Mouse (Mus musculus) MN1 (cell line): Measurements from ENCODE around the gene Tnfsf11.

Experiments used
- DNase-seq: peaks from one replicate; pipeline ENCODE4 v3.0.0-alpha.2; 2016; ENCODE audit warnings: low spot score

Tnfsf11 gene

GRCm38 (mm10) chr14:78307286-78308237, at the start of gene Tnfsf11:
TSS of gene Tnfsf11 (minus strand) at chr14:78308043.
- no peak for DNase-seq

DNA sequence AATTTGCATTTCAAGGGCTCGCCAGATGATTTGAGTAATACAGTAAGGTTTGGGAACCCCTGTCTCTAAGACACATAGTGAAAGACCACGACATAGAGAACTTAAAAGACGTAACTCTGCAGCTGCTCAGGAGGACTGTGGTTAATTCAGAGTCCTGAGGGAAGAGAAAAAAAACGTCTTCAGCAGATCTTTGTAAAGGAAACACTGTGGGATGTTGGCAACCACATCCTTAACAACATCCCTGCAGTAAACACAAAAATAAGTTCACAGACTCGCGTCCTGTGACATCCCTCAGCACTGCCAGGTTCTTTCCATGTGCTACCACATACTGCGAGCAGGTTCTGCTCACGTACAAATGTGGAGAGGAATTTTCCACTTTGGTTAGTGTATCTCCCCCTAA, 48.9 kb upstream of the Tnfsf11 start:
- no peak for DNase-seq

DNA sequence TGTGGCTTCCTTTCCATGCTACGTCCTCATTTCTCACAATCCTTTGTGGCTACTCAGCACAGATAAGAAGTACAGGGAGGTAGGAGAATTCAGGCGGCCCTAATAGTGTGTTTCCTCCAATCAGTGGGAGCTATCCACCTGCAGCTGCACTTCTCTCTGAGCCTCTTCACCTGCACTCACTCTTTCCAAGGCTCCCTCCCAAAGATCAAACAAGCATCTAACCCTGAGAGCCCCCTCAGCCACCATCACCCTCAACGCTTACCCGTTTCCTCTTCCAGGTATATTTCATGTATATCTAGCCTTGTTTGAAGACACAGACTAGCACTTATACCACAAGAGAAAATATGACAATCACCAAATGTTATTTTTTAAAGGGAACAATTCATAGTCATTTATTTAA, 47.5 kb upstream of the Tnfsf11 start:
- no peak for DNase-seq

DNA sequence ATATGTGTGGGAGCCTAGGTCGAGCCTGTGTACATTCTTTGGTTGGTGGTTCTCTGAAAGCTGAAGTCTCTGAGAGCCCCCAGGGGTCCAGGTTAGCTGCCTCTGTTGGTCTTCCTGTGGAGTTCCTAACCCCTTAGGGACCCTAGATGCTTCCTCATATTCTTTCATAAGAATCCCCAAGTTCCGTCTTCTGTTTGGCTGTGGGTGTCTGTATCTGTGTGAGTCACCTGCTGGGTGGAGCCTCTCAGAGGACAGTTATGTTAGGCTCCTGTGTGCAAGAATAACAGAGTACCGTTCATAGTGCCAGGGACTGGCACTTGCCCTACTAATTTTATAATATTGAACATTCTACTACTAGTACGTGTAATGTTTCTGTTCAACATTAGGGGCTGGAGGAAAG, 45.0 kb upstream of the Tnfsf11 start:
- DNase-seq = no peak

DNA sequence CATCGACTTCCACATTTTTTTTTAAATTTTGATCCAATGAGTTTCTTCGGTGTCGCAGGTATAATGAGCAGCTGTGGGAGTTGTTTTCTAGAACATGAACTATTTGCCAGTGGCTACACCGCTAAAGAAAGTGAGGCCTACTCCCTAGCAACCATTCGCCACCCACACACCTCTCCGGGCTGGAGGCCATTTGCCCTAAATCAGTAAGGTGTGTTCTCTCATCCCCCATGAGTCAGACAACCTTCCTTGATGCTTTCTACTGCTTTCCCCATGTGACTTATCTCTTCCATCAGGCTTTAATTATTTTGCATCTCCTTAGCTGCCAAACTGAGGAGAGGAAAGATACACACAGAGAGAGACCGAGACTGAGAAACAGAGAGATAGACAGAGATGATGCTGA, 43.7 kb upstream of the Tnfsf11 start:
- DNase-seq = no peak

DNA sequence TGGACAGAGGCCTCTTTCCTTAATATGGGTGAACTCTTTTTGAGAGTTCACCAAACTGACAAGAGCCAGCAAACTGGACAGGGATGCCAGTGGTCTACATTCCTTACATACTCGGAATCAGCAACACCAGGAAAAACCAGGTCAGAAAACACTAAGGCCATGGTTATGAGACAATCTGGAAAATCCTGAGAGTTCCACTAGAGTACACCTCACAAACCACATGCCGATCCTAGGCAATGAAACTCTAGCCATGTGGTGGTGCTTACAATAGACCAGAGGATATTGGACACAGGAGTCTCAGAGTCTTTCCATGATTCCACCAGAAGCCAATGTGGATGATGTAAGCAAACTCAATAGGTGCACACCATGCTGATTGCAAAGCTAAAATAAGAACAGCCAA, 39.9 kb upstream of the Tnfsf11 start:
- DNase-seq = no peak

DNA sequence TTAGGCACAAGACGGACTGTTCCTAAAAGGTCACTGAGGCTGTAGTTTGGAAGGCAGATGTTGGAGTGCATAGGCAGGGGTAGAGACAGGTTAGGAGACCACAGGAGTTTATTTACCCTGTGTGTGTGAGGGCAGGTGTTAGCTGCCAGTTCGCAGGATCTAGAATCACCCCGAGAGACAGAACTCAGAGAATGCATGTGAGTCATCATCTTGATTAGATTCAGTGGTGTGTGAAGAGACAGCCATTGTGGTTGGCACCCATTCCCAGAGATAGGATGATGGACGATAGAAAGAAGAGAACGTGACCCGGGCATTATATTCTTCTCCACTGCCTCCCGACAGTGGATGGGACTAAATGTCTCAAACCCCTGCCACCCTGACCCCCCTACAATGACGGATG, 35.2 kb upstream of the Tnfsf11 start:
- peak; percentile 26 for DNase-seq

DNA sequence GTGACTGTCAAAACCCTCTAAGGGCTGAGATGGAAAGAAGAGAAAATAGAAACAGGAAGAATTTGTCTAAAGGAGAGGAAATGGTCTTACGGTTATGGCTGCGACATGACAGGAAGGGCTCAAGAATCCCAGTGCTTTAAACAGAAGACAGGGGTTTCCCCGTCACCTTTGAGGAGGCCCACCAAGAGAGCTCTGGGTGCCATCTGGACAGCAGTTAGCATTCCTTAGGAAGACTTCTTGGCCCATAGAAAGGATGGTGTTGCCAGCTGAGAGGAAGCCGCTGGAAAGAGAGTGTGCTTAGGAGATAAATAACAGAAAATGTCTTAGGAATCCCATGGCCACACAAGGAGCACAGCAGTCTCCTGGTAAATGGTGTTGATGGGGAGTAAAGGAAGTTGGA, 34.3 kb upstream of the Tnfsf11 start:
- no peak for DNase-seq

DNA sequence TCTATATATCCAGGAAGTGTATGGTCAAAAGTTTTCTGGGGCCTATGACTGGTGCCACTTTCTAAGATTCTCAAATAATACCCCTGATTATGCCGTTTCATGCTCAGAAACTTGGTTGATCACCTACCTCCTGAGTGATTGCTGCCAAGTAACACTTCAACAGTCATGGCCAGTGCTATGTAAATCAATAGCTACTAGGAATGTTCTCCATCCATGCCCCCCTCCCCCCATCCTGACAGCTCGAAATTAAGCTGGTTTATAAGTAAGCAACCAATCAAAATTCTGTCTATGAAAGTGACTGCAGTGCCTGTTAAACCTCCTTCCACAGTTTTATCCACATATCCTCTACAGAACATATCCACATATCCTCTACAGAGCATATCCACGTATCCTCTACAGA, 25.5 kb upstream of the Tnfsf11 start:
- no peak for DNase-seq

GRCm38 (mm10) chr14:78331368-78331767, 23.5 kb upstream of the Tnfsf11 start:
- no peak for DNase-seq

DNA sequence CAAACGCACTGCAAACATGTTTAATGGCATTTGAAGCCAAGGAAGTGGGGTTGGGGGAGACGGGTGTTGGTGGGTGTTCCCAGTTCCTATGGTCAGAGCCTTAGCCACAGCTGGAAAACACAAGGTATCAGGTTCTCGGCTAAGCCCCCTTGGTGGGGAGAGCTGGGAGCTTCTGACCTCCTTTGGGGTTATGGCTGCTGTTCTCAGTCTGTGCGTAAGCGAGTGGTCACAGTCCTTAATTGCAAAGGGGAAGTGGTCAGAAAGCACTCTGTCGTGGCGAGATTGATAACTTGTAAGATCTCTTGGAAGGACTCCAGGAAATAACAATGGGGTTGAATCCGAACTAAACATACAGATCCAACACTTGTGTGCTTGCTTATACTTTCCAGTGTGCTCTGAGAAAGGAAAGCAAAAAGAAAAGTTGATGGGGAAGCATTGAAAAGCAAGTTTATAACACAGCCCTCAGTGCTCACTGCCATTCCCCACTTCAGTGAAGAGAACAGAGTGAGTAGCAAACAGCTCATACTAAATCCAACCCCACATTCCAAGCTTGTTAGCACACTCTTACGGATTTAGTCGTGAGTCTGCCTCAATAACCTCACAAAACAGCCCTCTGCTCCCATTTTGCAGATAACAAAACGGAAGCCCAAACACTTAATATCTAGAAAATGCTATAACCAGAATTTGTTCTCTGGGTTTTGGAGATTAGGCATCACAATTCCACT, 22.9 kb upstream of the Tnfsf11 start:
- no peak for DNase-seq

- DNase-seq = no peak
These were observed 22.1 kb upstream of the Tnfsf11 start for GRCm38 (mm10) chr14:78329765-78330451.

DNA sequence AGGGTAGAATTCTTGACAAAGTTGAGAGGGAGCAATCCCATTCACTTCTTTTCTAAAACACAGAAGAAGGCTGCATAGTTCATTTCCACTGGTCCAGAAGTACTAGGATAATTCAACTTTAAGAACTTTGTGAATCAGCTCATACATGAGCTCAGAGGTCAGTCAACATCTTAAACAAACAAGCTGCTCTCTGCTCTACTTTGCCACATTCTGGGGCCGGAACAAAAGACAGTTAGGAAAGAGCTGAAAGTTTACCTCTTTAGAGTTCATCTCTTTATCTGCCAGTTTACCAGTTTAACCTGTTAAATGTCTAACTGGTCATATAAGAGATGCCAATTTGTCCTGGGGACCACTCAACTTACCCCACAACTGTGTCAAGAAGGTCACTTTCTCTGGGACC, 15.5 kb upstream of the Tnfsf11 start:
- DNase-seq = no peak

GRCm38 (mm10) chr14:78322916-78323315, 15.1 kb upstream of the Tnfsf11 start:
- no peak for DNase-seq

GRCm38 (mm10) chr14:78320248-78320647, 12.4 kb upstream of the Tnfsf11 start:
- no peak for DNase-seq

DNA sequence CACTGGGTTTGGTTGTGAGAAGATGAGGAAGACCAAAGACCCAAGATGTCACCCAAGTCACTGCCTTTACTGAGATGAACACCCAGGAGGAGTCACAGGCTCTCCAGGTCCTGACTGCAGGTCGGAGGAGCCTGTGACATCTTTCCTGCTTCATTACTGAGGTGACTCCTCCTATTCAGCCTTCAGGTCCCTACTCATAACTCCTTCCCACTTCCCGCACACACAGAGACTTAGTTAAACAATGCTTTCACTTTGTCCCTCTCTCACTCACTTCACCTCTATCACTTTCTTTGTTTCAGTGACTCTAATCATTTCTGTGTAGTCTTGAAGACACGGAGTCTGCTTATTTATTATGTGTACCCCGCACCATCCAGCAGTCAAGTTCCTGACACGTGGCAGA, 11.7 kb upstream of the Tnfsf11 start:
- DNase-seq = no peak

- no peak for DNase-seq
These were observed 11.2 kb upstream of the Tnfsf11 start for GRCm38 (mm10) chr14:78319000-78319399.

GRCm38 (mm10) chr14:78317623-78318022, 9.8 kb upstream of the Tnfsf11 start:
- DNase-seq = no peak

DNA sequence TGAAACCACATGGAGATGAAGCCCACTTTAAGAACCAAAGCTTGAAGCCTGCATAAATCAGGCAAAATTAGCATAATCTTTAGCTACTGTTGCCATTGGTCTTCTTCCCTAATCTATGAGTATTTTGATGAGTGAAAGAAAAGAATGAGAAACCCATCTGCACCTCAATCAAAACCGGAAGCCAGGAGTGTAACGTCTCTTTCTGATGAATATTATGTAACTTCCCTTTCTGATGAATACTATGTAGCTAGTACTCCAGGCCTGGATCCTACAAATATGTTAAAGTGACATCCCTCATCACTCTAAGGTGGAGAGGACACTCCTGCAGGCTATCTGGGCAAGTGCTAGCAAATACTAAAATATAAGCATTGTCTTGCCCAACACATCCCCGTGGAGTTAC, 6.9 kb downstream of the Tnfsf11 start:
- no peak for DNase-seq

GRCm38 (mm10) chr14:78292687-78293086, 15.2 kb downstream of the Tnfsf11 start:
- DNase-seq = no peak

- no peak for DNase-seq
These were observed 17.8 kb downstream of the Tnfsf11 start for GRCm38 (mm10) chr14:78289912-78290523.

DNA sequence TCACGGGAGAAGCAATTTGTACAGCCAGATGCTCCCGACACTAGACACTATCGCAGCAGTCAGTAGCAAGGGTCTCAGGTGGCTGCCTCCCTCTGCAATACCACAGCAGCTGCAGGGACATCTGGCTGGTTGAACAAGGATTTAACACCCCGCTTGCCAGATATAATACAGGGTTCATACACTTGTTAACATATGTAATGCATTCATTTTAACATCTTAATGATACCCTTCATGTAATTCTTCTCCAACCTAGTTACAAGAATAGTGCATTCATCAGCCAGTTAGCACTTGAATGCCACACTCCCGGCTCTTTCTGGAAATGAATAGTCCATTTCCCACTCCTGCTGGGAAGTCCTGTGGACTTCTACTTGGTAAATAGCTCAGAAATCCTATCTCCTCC, 18.9 kb downstream of the Tnfsf11 start:
- no peak for DNase-seq
